Mouse (Mus musculus) small intestine, adult 2 months (tissue): ENCODE measurements around the gene Rngtt.

Source experiments
- CTCF ChIP-seq: fragments of 200-500 bp; IDR thresholded peaks from 2 replicates; pipeline ENCODE4 v1.5.1; 2012; ENCODE audit warnings: low read depth, mild to moderate bottlenecking, control low read depth, inconsistent platforms, low read length, moderate library complexity, mixed read lengths; ENCODE audit not compliant: insufficient replicate concordance, insufficient read length; ENCODE audit errors: extremely low read depth
- POLR2A ChIP-seq: fragments of 200-500 bp; IDR thresholded peaks from 2 replicates; pipeline ENCODE4 v1.6.1; 2012; ENCODE audit warnings: low read depth, mild to moderate bottlenecking, control low read depth, inconsistent platforms, low read length, moderate library complexity

- no peak for TF ChIP-seq POLR2A
- no peak for TF ChIP-seq CTCF
Measured at GRCm38 (mm10) chr4:33481721-33482120, 171.6 kb downstream of the Rngtt start.
